Mouse (Mus musculus) kidney, adult 2 months (tissue): Measurements from ENCODE around the gene Plaur.

ENCODE experiments used
- CTCF ChIP-seq: fragments of 200-500 bp; conservative IDR thresholded peaks from 2 replicates; pipeline ENCODE4 v1.5.1; 2011; ENCODE audit warnings: low read depth, mild to moderate bottlenecking, control low read depth, low read length, moderate library complexity, mixed read lengths; ENCODE audit not compliant: insufficient read depth, insufficient read length
- POLR2A ChIP-seq: fragments of 200-500 bp; IDR thresholded peaks from one replicate; pipeline ENCODE4 v1.6.1; 2011; ENCODE audit warnings: low read depth, low read length, control low read depth

DNA sequence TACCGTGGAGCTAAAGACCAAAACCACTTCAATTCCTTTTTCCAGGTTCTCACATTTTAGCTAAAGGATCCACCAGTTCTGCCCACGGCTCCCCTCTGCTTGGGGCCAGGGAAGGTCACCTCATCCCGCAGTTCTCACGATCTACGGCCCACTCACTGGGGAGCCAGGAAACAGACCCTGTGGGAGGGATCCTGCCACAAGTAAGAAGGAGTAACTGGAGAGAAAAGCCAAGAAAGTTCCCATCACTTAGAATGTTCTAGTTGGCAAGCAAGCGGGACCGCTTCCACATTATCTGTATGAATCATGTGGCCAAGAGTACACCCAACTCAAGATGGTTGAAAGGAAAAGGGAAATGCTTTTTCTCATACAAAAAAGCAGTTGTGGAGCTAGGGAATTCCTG, 14.6 kb downstream of the Plaur start:
- TF ChIP-seq CTCF (no peak), POLR2A (no peak)
